Mouse (Mus musculus): Measurements from ENCODE around the gene Tbc1d4.

DNA sequence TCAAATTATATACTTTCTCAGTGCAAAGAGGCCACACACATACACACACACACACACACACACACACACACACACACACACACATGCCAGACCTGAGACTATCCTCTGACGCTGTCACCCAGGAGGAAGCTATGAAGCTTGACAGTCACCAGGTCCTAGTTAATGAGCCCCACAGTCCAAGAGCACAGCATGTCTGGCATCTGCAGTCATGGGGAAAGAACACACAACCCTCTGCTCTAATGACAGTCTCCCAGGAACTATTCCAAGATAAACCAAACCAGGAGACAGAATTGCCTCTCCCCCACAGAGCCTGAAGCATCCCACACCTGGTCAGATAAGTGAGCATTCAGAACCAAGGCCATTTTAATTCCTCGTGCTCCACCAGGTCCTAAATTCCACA lies 71.1 kb downstream of the Tbc1d4 start:
- TF ChIP-seq CTCF (IDR thresholded peaks at IDR 0.05; ENCODE audit: insufficient read depth, low read length) = no peak
- TF ChIP-seq POLR2A (IDR thresholded peaks at IDR 0.05; ENCODE audit: borderline replicate concordance, extremely low read depth, low read depth, low read length) = no peak

All from lung, adult 2 months (tissue).